Mouse (Mus musculus) lung, postnatal 0 days (tissue): Measurements from ENCODE around the gene Heyl. TPM values are rescaled to one million over a fixed set of nuclear protein-coding genes. Genes with fewer than 3 reads are reported as not detected.

Experiments
- ATAC-seq: fragments of 200-750 bp; cut with Nextera tagmentation; 2 replicates; pipeline ENCODE4 v1.8.0; 2017; ENCODE audit warnings: moderate library complexity
- DNase-seq: peaks from one replicate; pipeline ENCODE4 v3.0.0-alpha.2; 2016; ENCODE audit warnings: low spot score
- H3K27ac ChIP-seq: fragments of 300-500 bp; sonication (generic); 2 replicates; pipeline ENCODE4 v1.5.1; 2014; ENCODE audit warnings: antibody characterized with exemption, mild to moderate bottlenecking, low read length, mixed read lengths
- H3K27me3 ChIP-seq: fragments of 300-500 bp; sonication (generic); replicated peaks from 2 replicates; pipeline ENCODE4 v1.6.1; 2014; ENCODE audit warnings: low read length, mixed read lengths; ENCODE audit not compliant: insufficient read depth
- H3K36me3 ChIP-seq: fragments of 300-500 bp; sonication (generic); 2 replicates; pipeline ENCODE4 v1.6.1; 2014; ENCODE audit warnings: low read length, mixed read lengths; ENCODE audit not compliant: insufficient read depth
- H3K4me1 ChIP-seq: fragments of 300-500 bp; sonication (generic); 2 replicates; pipeline ENCODE4 v1.6.1; 2014; ENCODE audit warnings: antibody characterized with exemption, low read depth, low read length, mixed read lengths; ENCODE audit not compliant: insufficient read depth
- H3K4me2 ChIP-seq: fragments of 300-500 bp; sonication (generic); replicated peaks from 2 replicates; pipeline ENCODE4 v1.6.1; 2014; ENCODE audit warnings: low read depth, mild to moderate bottlenecking, low read length, moderate library complexity, mixed read lengths
- H3K4me3 ChIP-seq: fragments of 300-500 bp; sonication (generic); 2 replicates; pipeline ENCODE4 v1.5.1; 2014; ENCODE audit warnings: low read depth, low read length
- H3K9ac ChIP-seq: fragments of 300-500 bp; sonication (generic); replicated peaks from 2 replicates; pipeline ENCODE4 v1.6.1; 2014; ENCODE audit warnings: low read depth, mild to moderate bottlenecking
- H3K9me3 ChIP-seq: fragments of 300-500 bp; sonication (generic); 2 replicates; pipeline ENCODE4 v1.6.1; 2016; ENCODE audit warnings: low read length, mixed read lengths
- CTCF ChIP-seq: IDR thresholded peaks from 2 replicates; pipeline ENCODE4 v1.5.1; 2016; ENCODE audit warnings: antibody characterized with exemption, mild to moderate bottlenecking
- EP300 ChIP-seq: IDR thresholded peaks from 2 replicates; pipeline ENCODE4 v1.6.1; 2016; ENCODE audit warnings: antibody characterized with exemption, mild to moderate bottlenecking, control low read depth
- WGBS: fragments of 180-500 bp; shearing (Covaris S2); extraction: QIAGEN DNeasy Blood & Tissue Kit; methylation state at CpG from one replicate; pipeline ENCODE4 v1.1.7; 2014; 5-methylcytosine and 5-hydroxymethylcytosine counted together
- polyA plus RNA-seq: library from polyadenylated mRNA; unstranded; fragments of >200 nt; fragmentation: Nextera tagmentation; extraction: Ambion mirVana; gene quantifications from 2 replicates; pipeline ENCODE4 v1.2.1, GENCODE M21; 2015

Heyl gene
- polyA plus RNA-seq, 1 experiment from 2014 or later, result 23.6 TPM

GRCm38 (mm10) chr4:123225718-123226403 lies 7.5 kb upstream of the Heyl start:
- Histone ChIP-seq H3K9me3 (no peaks in the 10 kb centered on the region), H3K4me3 (no peak overlapping the region), H3K27ac (no peak overlapping the region), H3K27me3 (no peaks in the 10 kb centered on the region), H3K36me3 (no peaks in the 10 kb centered on the region), H3K4me1 (peaks cover 5% of the 10 kb centered on the region; the same call in 1 of the 2 replicates), H3K9ac (no peak overlapping the region), H3K4me2 (no peak overlapping the region)
- peak; percentile 47 for ATAC-seq
- TF ChIP-seq CTCF, result no peak
- peak; percentile 56 for TF ChIP-seq EP300
- peak; percentile 70 for DNase-seq
- 36% methylated on average over 10 of the region's 10 CpGs for WGBS

GRCm38 (mm10) chr4:123227707-123228106 lies 5.6 kb upstream of the Heyl start:
- no peak overlapping the region for H3K4me2 ChIP-seq
- no peak overlapping the region for H3K4me3 ChIP-seq
- WGBS, result 24% methylated on average over 4 of the region's 4 CpGs
- H3K36me3 ChIP-seq, result no peaks in the 10 kb centered on the region
- peak; percentile 58 for ATAC-seq
- DNase-seq, result peak; percentile 72
- H3K9ac ChIP-seq, result no peak overlapping the region
- no peaks in the 10 kb centered on the region for H3K27me3 ChIP-seq
- TF ChIP-seq CTCF (no peak), EP300 (no peak)
- peak overlapping the region; percentile 60; the same call in 1 of the 2 replicates for H3K27ac ChIP-seq
- H3K9me3 ChIP-seq, result no peaks in the 10 kb centered on the region
- H3K4me1 ChIP-seq, result peaks cover 5% of the 10 kb centered on the region; the same call in 1 of the 2 replicates

- H3K27me3 ChIP-seq, result peaks cover 4% of the 10 kb centered on the region; the same call in 1 of the 2 replicates
- H3K4me3 ChIP-seq, result no peak overlapping the region
- H3K36me3 ChIP-seq, result no peaks in the 10 kb centered on the region
- peaks cover 5% of the 10 kb centered on the region; the same call in 1 of the 2 replicates for H3K4me1 ChIP-seq
- ATAC-seq, result peak; percentile 85
- peak overlapping the region; percentile 60; the same call in 1 of the 2 replicates for H3K27ac ChIP-seq
- WGBS, result 32% methylated on average over 2 of the region's 2 CpGs
- TF ChIP-seq CTCF, result no peak
- TF ChIP-seq EP300, result peak; percentile 80; the same call in 1 of the 2 replicates
- DNase-seq, result peak; percentile 88
- no peak overlapping the region for H3K4me2 ChIP-seq
- no peaks in the 10 kb centered on the region for H3K9me3 ChIP-seq
- no peak overlapping the region for H3K9ac ChIP-seq
Observed at GRCm38 (mm10) chr4:123228270-123228669, 5.1 kb upstream of the Heyl start.

GRCm38 (mm10) chr4:123229166-123229565 lies 4.2 kb upstream of the Heyl start:
- no peak overlapping the region; the same call in 1 of the 2 replicates for H3K27ac ChIP-seq
- no peaks in the 10 kb centered on the region for H3K9me3 ChIP-seq
- peak; percentile 76 for DNase-seq
- H3K27me3 ChIP-seq, result peaks cover 10% of the 10 kb centered on the region
- no peak overlapping the region for H3K4me3 ChIP-seq
- H3K4me1 ChIP-seq, result peaks cover 5% of the 10 kb centered on the region; the same call in 1 of the 2 replicates
- no peaks in the 10 kb centered on the region for H3K36me3 ChIP-seq
- 49% methylated on average over 11 of the region's 11 CpGs for WGBS
- ATAC-seq, result peak; percentile 11
- no peak overlapping the region for H3K4me2 ChIP-seq
- TF ChIP-seq CTCF (no peak), EP300 (no peak)
- H3K9ac ChIP-seq, result no peak overlapping the region

- Histone ChIP-seq H3K27ac (no peak overlapping the region), H3K9me3 (no peaks in the 10 kb centered on the region), H3K9ac (no peak overlapping the region), H3K4me2 (no peak overlapping the region), H3K27me3 (peaks cover 11% of the 10 kb centered on the region), H3K36me3 (no peaks in the 10 kb centered on the region), H3K4me1 (peaks cover 5% of the 10 kb centered on the region; the same call in 1 of the 2 replicates), H3K4me3 (no peak overlapping the region)
- DNase-seq (no peak), ATAC-seq (no peak)
- WGBS, result 78% methylated on average over 3 of the region's 3 CpGs
- no peak for TF ChIP-seq EP300
- no peak for TF ChIP-seq CTCF
Observed at GRCm38 (mm10) chr4:123232841-123233240, 515 bp upstream of the Heyl start.

- Histone ChIP-seq H3K27ac (peak overlapping the region; percentile 60), H3K9ac (no peak overlapping the region), H3K36me3 (no peaks in the 10 kb centered on the region), H3K9me3 (no peaks in the 10 kb centered on the region), H3K4me2 (peak overlapping the region; percentile 20; the same call in 1 of the 2 replicates), H3K4me3 (no peak overlapping the region), H3K4me1 (peaks cover 6% of the 10 kb centered on the region; the same call in 1 of the 2 replicates), H3K27me3 (peaks cover 20% of the 10 kb centered on the region)
- 59% methylated on average over 9 of the region's 9 CpGs for WGBS
- TF ChIP-seq EP300 (no peak), CTCF (no peak)
- ATAC-seq (no peak), DNase-seq (peak; percentile 33)
Observed at GRCm38 (mm10) chr4:123235835-123236430, 2.6 kb downstream of the Heyl start.
